Mouse (Mus musculus) frontal cortex, adult 2 months (tissue): ENCODE data around the gene Vcl. TPM values are rescaled to one million over a fixed set of nuclear protein-coding genes. Genes with fewer than 3 reads are reported as not detected.

ENCODE experiments used
- DNase-seq, 2 experiments: peaks; one replicate each; pipeline ENCODE4 v3.0.0; 2022; ENCODE audit warnings: low spot score in 1 of 2; ENCODE audit errors: extremely low spot score in 1 of 2
- polyA plus RNA-seq: library from polyadenylated mRNA; depleted of rRNA; stranded (reverse); fragments of >200 nt; gene quantifications from 2 replicates; pipeline ENCODE4 v1.2.3, GENCODE M21; 2012; rRNA removed

Gene Vcl
- polyA plus RNA-seq, 1 experiment, result 25.3 TPM

DNA sequence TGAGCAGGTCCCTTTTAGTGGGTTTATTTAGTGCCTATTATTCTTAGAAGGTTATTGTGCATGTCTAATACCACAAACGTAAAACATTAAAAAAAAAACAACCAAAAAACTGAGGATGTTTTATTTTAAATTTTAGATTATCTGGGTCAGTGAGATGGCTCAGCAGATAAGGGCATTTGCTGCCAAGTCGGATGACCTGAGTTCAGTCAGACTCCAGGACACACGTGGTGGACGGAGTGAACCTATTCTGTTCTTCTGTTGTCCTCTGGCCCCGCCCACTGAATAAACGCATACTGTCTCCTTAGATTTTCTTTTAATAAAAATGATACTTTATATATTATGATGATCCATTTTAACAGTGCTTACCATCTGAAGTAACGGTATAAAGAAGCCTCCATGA lies 124.4 kb downstream of the Vcl start:
- no peak for DNase-seq

DNA sequence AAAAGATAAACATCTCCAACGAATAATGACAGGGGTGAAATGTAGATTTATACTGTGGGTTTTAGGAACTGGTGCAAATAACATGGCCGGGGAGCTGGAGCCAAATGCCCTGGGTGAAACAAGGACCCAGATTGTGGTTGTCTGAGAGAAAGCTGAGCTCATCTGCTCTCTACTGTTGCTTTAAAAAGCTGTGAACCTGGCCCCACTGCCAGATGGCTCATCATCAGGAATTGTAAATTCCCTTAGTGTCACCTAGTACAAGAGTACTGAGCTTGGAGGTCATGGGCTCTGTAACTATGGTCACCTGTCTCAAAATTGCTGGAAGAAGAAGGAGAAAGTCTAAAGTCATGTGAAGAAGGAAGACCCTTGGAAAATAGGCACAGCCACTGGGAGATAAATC lies 129.8 kb downstream of the Vcl start:
- DNase-seq, result no peak

DNA sequence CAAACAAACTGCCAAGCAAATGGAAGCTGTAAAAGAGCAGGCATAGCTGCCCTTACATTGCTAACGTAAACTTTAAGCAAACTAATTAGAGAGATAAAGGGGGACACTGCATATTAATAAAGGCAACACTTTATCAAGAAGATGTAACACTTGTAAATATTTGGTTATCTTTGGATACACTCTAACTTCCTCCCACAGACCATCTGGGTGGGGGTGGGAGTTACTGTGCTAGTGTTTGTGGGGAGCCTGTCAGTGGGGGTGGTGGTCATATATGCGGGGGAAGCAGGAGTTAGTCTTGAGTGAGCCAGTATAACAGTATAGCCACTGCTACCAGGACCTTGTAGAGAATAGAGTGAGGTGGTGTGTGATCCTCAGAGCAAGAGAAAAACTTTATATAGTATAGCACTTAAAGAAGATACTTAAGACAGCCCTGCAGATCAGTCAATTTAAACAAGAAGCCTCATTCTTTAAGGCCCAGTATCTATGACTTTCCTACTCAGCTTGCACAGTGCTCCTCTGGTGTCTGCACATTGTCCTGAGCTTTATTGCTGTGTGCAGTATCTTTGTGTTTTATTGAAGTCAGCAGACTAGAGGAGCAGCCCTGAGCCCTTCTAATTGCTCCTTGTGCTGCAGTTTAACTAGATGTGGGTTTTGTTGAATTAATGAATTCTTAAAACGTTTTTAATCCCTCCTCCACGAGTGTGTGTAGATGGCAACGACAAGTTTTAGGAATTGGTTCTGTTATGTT lies 133.7 kb downstream of the Vcl start:
- DNase-seq, result no peak

DNA sequence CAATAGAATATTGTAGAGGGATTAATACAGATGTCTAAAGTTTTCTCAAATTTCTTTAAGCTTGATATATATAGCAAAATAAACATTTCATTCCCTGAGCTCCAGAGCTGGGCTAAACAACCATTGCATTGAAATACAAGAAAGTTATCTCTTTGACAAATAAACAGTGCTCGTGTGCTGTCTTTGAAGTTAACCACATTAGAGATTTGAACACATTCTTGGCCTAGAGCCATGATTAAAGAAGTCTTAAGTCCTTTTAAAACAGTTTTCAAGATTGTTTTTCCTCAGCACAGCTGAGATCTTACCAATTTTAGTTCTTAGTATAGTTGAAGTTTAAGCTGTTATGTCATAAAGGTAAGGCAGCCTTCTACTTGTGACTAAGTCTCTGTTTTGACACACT lies 135.1 kb downstream of the Vcl start:
- no peak for DNase-seq

DNA sequence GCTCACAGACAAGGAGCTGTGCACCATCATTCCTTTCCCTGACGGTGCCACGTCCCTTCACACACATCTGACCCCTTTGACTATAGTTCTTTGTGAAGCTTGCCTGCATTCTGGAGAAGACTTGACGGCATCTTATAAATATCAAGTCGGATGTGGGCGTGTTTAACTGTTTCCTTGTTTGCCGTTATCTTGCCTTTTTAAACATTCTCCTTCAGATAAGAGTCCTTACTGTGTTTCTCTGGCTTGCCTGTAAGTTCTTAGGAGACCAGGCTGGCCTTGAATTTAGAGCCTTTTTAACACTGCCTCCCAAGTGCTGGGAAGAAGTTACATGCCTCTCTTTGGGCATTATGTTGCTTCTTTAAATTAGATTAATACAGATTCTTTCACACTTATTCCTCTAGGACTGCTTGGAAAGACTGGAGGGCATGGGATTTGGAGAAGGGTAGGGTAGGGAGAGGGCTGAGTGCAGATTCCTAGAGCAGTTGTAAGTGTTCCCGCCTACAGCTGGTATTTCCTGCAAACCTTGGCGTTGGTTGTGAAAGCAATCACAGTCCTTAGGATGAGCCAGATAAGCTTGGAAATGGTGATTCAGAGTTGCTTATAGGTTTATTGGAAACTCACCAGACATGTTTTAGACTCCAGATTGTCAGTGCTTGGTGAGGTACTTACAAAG lies 136.4 kb downstream of the Vcl start:
- peak in 1 of 2 experiments; percentile 50 for DNase-seq

DNA sequence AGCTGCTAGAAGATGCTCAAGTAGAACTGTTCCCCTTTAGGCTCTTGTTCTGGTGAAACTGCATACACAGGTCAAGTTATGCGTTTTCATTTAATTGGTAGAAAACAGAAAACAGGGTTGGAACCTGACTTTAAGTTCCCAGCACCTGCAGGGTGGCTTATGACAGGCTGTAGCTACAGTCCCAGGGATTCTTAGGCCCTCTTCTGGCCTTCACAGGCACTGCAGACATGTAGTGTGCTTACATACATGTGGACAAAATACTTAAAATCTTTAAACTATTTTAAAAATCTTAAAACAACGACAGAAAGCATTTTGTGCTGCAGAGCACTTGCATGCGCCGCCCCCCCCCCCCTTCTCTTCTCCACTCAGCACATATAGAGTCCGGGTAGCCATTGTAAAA lies 140.4 kb downstream of the Vcl start:
- no peak for DNase-seq

DNA sequence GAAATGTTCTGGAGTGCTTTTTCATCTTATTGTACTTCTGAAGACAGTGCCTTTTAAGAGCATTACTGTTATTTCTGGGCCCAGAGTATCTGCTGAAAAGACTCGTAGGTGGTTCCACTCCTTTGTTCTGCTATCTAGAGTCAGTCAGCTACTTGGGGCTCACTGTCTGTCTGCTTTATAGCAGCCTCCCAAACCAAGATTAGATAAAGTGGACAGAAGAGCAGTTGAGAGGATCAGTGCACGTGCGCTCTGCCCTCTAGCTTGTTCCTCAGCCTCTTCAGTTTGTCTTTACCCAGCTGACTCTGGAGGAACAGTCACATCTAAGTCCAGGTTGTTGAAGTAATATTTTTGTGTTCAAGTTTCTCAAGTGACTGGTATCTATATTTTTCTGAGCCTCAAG lies 144.8 kb downstream of the Vcl start:
- DNase-seq, result no peak

DNA sequence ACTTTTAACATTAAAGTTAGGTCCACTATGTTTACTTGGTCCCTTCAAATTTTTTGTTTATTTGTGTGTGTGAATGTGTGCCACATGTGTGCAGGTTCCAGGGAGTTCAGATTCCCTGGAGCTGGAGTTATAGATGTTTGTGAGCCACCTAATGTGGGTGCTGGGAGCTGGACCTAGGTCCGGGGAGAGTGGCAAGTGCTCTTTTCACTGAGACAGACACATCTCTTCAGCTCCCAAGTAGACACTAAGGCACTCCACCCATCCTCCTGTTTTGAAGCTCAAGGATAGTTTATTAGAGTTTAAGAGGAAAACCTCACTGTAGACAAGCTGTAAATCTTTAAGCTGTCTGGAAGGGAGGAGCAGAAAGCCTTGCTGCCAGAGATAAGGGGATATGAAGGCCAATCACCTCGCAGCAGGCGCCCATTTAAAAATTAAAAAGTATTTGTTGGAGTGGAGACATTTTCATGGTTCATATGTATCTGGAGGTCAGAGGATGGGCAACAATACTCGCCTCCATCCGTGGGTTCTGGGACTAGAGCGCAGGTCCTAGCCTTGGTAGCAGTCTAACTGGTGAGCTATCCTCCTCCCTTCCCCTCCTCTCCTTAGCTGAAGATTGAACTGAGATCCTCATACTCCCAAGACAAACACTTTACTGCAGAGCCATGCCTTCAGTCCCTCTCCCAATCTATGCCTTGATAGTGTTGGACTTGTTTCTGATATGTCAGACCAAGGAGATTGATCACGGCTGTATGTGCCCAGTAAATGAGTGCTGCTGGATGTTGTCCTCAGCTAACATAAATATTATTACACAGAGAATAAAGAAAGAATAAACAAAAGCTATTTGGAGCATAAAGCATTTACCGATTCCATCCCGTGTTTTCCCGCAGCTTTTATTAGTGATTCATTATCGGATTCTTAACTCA lies 145.5 kb downstream of the Vcl start:
- DNase-seq, result no peak

DNA sequence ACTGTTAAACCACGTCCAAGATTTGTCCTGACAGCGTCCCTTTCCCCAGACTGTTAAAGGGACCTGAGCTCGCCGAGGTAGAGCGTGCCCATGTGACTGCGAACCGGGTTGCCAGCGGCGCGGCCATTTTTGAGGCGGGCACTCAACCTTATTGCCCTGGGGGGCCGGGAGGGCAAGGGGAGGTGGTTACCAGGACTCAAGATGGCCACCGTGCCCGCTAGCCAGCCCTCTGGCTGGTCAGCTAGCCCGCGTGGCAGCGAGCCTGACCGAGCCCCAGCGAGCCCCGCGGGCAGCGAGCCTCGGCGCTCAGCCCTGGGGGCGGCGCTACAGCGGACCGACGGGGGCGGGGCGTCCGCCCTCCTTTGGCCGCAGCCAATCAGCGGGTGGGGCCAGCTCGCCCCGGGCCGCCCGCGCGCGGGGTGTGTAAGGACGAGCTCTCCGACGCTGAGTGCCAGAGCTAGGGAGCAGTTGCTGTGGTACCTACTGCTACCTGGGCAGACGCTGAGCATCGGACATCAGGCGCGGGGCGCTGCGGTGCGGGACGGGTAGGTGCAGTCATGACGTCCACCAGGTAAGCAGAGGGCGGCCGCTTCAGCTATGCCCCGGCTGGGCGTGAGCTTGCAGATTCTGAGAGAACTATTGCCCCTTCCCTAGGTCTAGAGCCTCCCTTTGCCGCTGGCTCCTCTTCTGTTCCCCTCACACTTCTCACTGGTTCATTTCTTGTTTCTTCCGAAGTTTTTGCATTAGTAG lies 146.7 kb downstream of the Vcl start:
- DNase-seq, result peak; percentile 65 to 80

DNA sequence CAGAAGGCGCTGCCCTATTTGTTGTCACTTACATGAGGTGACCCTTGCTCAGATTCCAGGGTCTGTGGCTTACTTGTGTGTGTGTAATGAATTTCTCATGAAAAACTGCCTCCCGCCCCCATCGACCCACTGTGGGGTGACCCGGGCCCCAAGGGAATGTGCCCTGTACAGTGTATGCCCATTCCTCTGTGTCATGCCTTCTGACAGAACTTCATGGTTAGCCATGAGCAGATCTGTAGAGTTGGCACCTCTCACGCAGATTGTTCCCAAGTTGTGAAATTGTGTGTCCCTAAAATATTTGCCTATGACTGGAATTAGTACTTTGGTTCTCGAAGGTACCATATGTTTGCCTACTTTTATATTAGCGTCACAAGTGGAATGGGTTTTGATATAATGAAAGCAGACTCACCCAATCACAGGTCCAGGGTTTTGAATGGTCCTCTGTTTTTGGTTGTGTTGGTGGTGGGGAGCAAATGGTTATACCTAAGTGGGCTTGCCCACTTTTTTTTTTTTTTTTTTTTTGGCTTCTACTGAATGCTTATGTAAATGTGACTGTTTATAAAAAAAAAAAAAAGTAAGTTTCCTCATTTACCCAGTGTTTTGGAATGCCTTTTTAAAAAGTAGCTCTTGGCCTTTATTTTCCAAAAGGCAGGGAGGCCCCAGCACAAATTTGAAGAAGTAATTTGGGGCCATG lies 147.4 kb downstream of the Vcl start:
- no peak for DNase-seq

DNA sequence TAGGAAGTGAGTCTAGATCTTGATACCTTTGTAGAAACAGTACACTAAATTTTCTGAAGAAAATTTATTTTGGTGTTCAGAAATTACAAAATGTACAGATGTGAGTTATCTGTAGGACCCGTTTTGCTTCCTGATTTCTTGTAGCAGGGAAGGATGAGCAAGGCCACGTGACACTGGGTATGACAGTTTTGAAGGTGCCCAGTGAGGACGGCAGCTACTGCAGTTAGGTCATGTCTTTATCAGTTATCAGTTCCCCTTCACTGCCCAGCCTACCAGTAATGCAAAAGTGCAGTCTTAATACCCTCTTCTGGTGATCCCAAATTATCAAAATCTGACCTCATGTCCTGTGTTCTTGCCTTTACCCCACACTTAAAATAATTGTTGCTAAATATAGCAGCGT lies 148.7 kb downstream of the Vcl start:
- DNase-seq, result no peak

DNA sequence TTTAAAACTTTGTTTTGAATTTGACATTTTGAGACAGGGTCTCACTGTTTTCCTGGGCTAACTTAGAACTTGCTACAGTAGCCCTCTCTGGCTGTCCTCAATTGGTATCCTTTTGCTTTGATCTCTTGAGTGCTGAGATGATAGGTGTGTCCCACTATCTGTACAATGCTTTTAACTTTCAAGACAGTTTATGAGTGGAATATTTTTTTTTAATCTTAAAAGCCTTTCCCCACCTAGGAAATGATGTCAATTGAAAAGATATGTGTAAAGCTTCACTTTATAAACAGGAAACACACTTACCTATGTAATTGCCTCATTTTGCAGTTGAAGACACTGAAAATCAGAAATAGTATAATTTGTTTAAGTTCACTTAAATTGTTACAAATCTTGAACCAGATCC lies 149.3 kb downstream of the Vcl start:
- DNase-seq, result no peak

DNA sequence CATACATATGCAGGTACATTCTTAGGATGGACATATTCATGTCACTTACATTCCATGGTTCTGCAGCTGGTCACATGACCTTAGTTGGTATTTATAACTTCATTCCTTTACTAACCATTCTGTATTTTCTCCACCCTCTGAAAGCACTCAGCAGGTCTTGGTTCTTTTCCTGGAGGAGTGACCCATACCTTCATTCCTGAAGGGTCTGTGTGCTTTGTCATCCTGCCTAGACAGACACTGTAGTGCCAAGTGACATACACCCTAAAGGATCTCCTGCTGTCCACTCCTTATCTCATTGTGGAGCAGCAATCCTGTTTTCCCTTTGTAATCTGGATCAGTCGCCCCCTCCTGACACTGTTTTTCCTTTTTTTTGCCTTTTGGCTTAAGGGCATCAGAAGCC lies 153.6 kb downstream of the Vcl start:
- no peak for DNase-seq

Other genes starting within 250 kb of the Vcl start
- 15.2 and 15.3 TPM in 2 replicates for gene Fut11, start 234.4 kb upstream of the Vcl start, polyA plus RNA-seq
- gene Chchd1, start 226.4 kb upstream of the Vcl start, polyA plus RNA-seq, result 65.6 and 79.4 TPM in 2 replicates
- gene Zswim8, start 221.8 kb upstream of the Vcl start, polyA plus RNA-seq, result 172 and 188 TPM in 2 replicates
- gene Ndst2, start 194.8 kb upstream of the Vcl start, polyA plus RNA-seq, result 22.6 and 24.8 TPM in 2 replicates
- 201 and 208 TPM in 2 replicates for gene Camk2g, start 135.3 kb upstream of the Vcl start, polyA plus RNA-seq
- 1.9 and 2.3 TPM in 2 replicates for gene Plau, start 92.7 kb upstream of the Vcl start, polyA plus RNA-seq
- gene Ap3m1, start 123.1 kb downstream of the Vcl start, polyA plus RNA-seq, result 54.2 and 57.1 TPM in 2 replicates
- gene Adk, start 123.2 kb downstream of the Vcl start, polyA plus RNA-seq, result 80.6 and 84.0 TPM in 2 replicates